Mouse (Mus musculus) brain, embryonic 14.5 days (tissue): ENCODE results near the gene Iqgap3.

Experiments
- CTCF ChIP-seq: fragments of 200-500 bp; IDR thresholded peaks from 2 replicates; pipeline ENCODE4 v1.5.1; 2012; ENCODE audit warnings: inconsistent platforms, mild to moderate bottlenecking, moderate library complexity, borderline replicate concordance; ENCODE audit not compliant: insufficient read depth, insufficient read length; ENCODE audit errors: extremely low read depth
- POLR2A ChIP-seq: fragments of 200-500 bp; IDR thresholded peaks from 2 replicates; pipeline ENCODE4 v1.6.1; 2012; ENCODE audit warnings: mild to moderate bottlenecking, inconsistent platforms, borderline replicate concordance; ENCODE audit not compliant: poor library complexity, insufficient read depth, insufficient read length, severe bottlenecking; ENCODE audit errors: extremely low read depth

DNA sequence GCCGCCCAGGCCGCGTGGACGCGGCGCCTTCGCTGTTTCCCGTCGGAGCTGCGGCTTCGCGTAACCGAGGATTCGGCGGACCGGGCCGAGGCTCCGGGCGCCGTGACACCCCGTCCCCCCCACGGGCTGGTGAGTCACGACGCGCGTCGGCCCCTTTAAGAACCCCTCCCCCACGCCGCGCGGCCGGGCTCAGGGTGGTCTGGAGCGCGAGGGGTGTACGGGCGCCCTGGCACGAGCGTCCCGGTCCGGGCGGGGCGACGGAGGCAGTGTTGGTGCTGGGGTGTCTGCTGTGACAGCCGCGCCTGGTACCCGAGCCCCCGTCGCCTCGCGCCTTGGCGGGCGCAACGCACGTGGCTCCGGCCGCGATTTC is 60.8 kb downstream of the Iqgap3 start:
- TF ChIP-seq POLR2A (no peak), CTCF (no peak)
